Mouse (Mus musculus) neural tube, embryonic 14.5 days (tissue): ENCODE results near the gene Sdk1. TPM values are rescaled to one million over a fixed set of nuclear protein-coding genes. Genes with fewer than 3 reads are reported as not detected.

ENCODE experiments used
- ATAC-seq: fragments of 200-750 bp; cut with Nextera tagmentation; 2 replicates; pipeline ENCODE4 v1.8.0; 2017; ENCODE audit warnings: low read depth, mild to moderate bottlenecking, moderate TSS enrichment, moderate library complexity
- H3K27ac ChIP-seq: fragments of 300-500 bp; sonication (generic); 2 replicates; pipeline ENCODE4 v1.5.1; 2014; ENCODE audit warnings: low read depth, mild to moderate bottlenecking, control low read depth, low read length, moderate library complexity, mixed read lengths
- H3K27me3 ChIP-seq: fragments of 300-500 bp; sonication (generic); 2 replicates; pipeline ENCODE4 v1.6.1; 2014; ENCODE audit warnings: low read length; ENCODE audit not compliant: control insufficient read depth, insufficient read depth
- H3K36me3 ChIP-seq: fragments of 300-500 bp; sonication (generic); 2 replicates; pipeline ENCODE4 v1.6.1; 2014; ENCODE audit warnings: low read length, mixed read lengths; ENCODE audit not compliant: control insufficient read depth, insufficient read depth
- H3K4me1 ChIP-seq: fragments of 300-500 bp; sonication (generic); 2 replicates; pipeline ENCODE4 v1.6.1; 2014; ENCODE audit warnings: low read length; ENCODE audit not compliant: control insufficient read depth, insufficient read depth
- H3K4me2 ChIP-seq: fragments of 300-500 bp; sonication (generic); 2 replicates; pipeline ENCODE4 v1.6.1; 2014; ENCODE audit warnings: mild to moderate bottlenecking, low read depth, low read length, control low read depth
- H3K4me3 ChIP-seq: fragments of 300-500 bp; sonication (generic); 2 replicates; pipeline ENCODE4 v1.5.1; 2014; ENCODE audit warnings: low read depth, low read length, control low read depth, mixed read lengths
- H3K9ac ChIP-seq: fragments of 300-500 bp; sonication (generic); replicated peaks from 2 replicates; pipeline ENCODE4 v1.6.1; 2014; ENCODE audit warnings: low read depth, mild to moderate bottlenecking, control low read depth, low read length, mixed read lengths
- H3K9me3 ChIP-seq: fragments of 300-500 bp; sonication (generic); 2 replicates; pipeline ENCODE4 v1.6.1; 2016; ENCODE audit warnings: low read length; ENCODE audit not compliant: control insufficient read depth
- WGBS: fragments of 180-500 bp; shearing (Covaris S2); extraction: QIAGEN DNeasy Blood & Tissue Kit; methylation state at CpG from one replicate; pipeline ENCODE4 v1.1.7; 2014; 5-methylcytosine and 5-hydroxymethylcytosine counted together
- polyA plus RNA-seq: library from polyadenylated mRNA; unstranded; fragments of >200 nt; fragmentation: Nextera tagmentation; extraction: Ambion mirVana; gene quantifications from 2 replicates; pipeline ENCODE4 v1.2.1, GENCODE M21; 2014

Sdk1 gene
- polyA plus RNA-seq, 1 experiment from 2014 or later = 3.1 TPM

DNA sequence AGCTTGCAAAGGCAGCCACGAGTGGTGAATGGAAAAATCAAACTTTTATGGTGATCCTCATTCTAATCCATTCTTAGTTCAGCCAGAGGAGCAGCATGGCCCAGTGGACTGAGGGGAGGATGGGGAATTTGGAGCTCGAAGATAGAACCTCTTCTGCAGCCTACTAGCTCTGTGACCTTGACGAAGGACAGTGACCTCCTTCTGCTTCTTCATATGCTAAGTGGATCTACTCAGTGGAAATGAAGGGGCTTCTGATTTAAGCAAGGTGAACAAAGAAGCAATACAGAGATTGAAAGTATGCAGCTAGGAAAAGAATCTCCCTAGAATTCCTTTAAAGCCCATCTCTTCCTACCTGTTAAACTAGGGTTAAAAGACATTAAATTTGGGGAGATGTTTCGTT, 152.6 kb downstream of the Sdk1 start:
- Histone ChIP-seq H3K9me3 (no peaks in the 10 kb centered on the region), H3K9ac (no peak overlapping the region), H3K4me1 (no peaks in the 10 kb centered on the region), H3K27me3 (no peaks in the 10 kb centered on the region), H3K27ac (no peak overlapping the region), H3K36me3 (no peaks in the 10 kb centered on the region), H3K4me3 (no peak overlapping the region), H3K4me2 (no peak overlapping the region)
- ATAC-seq = no peak
- WGBS = 87% methylated on average over 4 of the region's 4 CpGs

DNA sequence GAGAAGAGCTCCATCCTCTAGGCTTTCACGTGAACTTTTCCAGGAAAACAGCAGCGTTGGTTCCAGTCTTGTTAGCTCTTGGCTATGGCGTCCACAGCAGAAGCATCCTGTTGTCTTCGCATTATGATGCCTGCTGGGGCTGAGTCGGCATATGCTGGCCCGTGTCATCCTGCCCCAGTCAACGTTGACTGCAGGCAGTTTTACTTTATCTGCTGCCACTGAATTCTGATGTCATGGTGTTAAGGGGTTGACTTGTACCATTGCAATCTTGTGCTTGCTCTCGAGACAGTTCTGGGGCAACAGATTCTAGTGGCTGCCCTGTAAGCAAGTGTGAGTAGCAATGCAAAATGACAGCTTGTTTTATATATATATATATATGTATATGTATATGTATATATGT, 153.3 kb downstream of the Sdk1 start:
- no peak for ATAC-seq
- no peak overlapping the region for H3K9ac ChIP-seq
- no peaks in the 10 kb centered on the region for H3K36me3 ChIP-seq
- H3K27ac ChIP-seq = no peak overlapping the region
- H3K4me2 ChIP-seq = no peak overlapping the region
- no peaks in the 10 kb centered on the region for H3K4me1 ChIP-seq
- 92% methylated on average over 8 of the region's 8 CpGs for WGBS
- H3K9me3 ChIP-seq = no peaks in the 10 kb centered on the region
- no peak overlapping the region for H3K4me3 ChIP-seq
- H3K27me3 ChIP-seq = no peaks in the 10 kb centered on the region

DNA sequence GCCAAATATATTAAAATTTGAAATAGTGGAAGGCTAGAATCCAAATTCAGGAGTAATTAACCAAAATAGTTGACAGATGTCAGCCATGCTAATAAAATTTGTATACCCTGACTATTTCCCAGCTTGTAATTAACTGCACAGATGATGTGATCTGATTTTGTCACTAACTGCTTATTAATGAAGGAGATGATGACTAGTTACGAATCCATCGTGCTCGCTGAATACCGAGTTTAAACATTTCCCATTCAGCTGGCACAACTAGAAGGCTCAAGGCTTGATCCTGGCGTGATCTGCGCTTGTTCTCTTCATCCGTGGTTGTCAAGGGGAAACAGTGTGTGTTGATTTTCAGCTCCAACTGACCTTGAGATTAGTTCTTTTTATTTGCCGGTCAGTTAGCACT, 162.5 kb downstream of the Sdk1 start:
- ATAC-seq = no peak

DNA sequence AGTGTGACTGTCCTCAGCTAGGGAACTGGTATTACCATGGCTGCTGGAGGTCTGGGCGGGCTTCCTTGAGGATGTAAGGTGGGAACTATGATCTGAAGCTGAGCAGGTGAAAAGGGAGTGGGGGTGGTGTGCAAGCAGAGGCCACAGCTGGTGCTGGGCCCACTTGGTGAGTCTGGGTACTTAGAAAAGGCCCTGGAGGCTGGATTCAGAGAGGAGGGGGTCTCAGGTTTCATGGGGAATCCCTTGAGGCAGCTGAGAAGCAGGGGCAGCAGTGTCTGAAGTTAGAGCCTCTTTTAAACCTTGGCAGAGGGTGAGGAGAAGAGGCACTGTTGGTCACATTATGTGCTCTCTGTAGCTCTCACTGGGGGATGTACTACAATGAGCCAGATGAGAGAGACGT, 163.4 kb downstream of the Sdk1 start:
- 39% methylated on average over 2 of the region's 2 CpGs for WGBS
- H3K36me3 ChIP-seq = no peaks in the 10 kb centered on the region
- no peak overlapping the region for H3K4me3 ChIP-seq
- H3K4me1 ChIP-seq = no peaks in the 10 kb centered on the region
- H3K4me2 ChIP-seq = no peak overlapping the region
- no peaks in the 10 kb centered on the region for H3K9me3 ChIP-seq
- no peak for ATAC-seq
- no peak overlapping the region for H3K9ac ChIP-seq
- no peak overlapping the region for H3K27ac ChIP-seq
- no peaks in the 10 kb centered on the region for H3K27me3 ChIP-seq

More for the DNA sequence above, 162.5 kb downstream of the Sdk1 start:
- Histone ChIP-seq H3K4me1 (no peaks in the 10 kb centered on the region), H3K9ac (no peak overlapping the region), H3K36me3 (no peaks in the 10 kb centered on the region), H3K27me3 (no peaks in the 10 kb centered on the region), H3K27ac (no peak overlapping the region), H3K4me3 (no peak overlapping the region), H3K9me3 (no peaks in the 10 kb centered on the region), H3K4me2 (no peak overlapping the region)
- WGBS = 63% methylated on average over 8 of the region's 8 CpGs

DNA sequence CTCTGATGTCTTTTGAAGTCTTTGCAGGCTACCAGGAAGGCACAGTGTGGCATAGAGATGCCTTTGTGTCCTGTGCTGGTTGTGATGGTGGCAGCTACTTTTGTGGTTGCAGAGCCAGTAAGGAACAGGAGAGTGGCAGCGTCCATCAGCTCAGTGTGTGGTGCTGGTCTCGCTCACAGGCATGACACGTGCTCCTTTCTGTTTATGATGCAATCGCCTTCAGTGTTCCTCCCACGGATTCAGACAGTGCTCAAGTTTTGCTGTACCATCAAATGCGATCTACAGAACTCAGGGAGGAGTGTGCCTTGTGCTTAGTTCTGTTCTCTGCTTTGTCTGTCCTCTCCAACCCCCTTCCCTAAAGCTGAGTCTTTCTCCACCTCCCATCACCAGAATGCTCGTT, 165.6 kb downstream of the Sdk1 start:
- no peaks in the 10 kb centered on the region for H3K27me3 ChIP-seq
- no peak overlapping the region for H3K9ac ChIP-seq
- H3K4me2 ChIP-seq = no peak overlapping the region
- H3K4me3 ChIP-seq = no peak overlapping the region
- H3K9me3 ChIP-seq = no peaks in the 10 kb centered on the region
- ATAC-seq = no peak
- no peaks in the 10 kb centered on the region for H3K4me1 ChIP-seq
- WGBS = 74% methylated on average over 7 of the region's 7 CpGs
- no peak overlapping the region for H3K27ac ChIP-seq
- H3K36me3 ChIP-seq = no peaks in the 10 kb centered on the region

DNA sequence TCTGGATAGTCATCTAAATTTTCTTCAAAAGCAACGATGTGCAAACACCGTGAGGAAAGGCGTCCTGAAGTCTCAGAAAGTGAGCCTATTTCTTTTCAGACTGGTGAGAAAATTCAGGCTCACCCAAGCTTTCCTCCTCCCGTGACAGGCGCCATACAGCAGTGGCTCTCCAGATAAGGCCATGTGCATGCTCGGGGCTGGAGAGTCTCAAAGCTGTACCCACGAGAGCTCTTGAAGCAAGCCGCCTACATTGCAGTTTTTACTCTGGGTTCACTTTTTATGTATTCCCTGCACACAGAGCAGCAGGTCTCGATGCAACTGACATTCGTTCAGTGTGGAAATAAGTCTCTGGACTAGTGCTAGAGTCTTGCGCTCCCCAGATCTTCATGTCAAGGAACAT, 171.7 kb downstream of the Sdk1 start:
- Histone ChIP-seq H3K36me3 (no peaks in the 10 kb centered on the region), H3K9me3 (no peaks in the 10 kb centered on the region), H3K4me1 (no peaks in the 10 kb centered on the region), H3K27me3 (no peaks in the 10 kb centered on the region), H3K9ac (no peak overlapping the region), H3K4me2 (no peak overlapping the region), H3K4me3 (no peak overlapping the region), H3K27ac (no peak overlapping the region)
- no peak for ATAC-seq
- 66% methylated on average over 11 of the region's 11 CpGs for WGBS

DNA sequence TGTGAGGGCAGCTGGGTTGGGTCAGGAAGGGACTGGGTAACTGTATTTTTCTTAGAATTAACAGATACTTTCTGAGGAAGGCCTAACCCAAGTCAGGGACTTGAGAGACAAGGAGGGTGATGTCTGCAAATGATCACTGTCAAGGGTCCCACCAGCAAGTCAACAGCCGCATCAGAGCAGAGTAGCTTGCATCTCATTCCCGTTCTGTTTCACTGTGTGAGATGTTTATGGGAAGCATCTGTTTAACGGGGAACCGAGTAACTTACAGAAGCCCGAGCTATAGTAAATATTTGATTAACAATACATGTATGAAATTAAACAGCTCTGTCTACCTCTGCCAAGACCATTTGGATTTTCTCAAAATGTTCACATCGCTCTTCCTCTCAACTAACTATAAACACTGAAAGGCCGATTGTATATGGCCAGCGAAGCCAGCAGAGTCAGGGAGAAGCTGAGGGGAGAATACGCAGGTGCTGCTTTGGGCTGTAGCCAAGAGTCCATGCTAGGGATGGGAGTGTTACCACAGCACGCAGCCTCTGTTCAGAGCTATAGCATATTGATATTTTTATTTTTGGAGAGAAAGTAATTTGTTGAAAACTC, 174.5 kb downstream of the Sdk1 start:
- Histone ChIP-seq H3K27me3 (no peaks in the 10 kb centered on the region), H3K4me1 (no peaks in the 10 kb centered on the region), H3K9me3 (no peaks in the 10 kb centered on the region), H3K27ac (no peak overlapping the region), H3K4me3 (no peak overlapping the region), H3K9ac (no peak overlapping the region), H3K36me3 (no peaks in the 10 kb centered on the region), H3K4me2 (no peak overlapping the region)
- whole genome bisulfite sequencing = 73% methylated on average over 10 of the region's 10 CpGs
- ATAC-seq = no peak

DNA sequence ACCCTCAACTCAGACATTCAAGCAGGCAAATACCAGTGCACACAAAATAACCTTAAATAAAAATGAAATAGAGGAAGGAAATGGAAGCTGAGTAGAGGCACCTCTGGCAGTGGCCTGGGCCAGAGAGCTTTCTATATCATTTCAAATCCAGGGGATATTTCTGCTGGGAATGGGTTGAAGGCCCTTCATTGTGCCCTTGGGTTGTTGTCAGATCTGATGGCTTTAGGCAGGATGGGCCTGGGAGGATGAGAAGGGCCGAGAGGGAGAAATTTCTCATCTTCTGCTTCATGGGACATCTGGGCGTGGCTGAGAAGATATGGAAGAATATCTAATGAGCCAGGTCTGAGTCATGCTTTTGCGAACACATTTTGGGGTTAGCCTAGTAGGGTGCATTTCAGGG, 186.8 kb downstream of the Sdk1 start:
- Histone ChIP-seq H3K9ac (no peak overlapping the region), H3K27ac (no peak overlapping the region), H3K27me3 (no peaks in the 10 kb centered on the region), H3K4me2 (no peak overlapping the region), H3K4me1 (no peaks in the 10 kb centered on the region), H3K4me3 (no peak overlapping the region), H3K9me3 (no peaks in the 10 kb centered on the region), H3K36me3 (no peaks in the 10 kb centered on the region)
- no peak for ATAC-seq
- 75% methylated on average over 3 of the region's 3 CpGs for WGBS

DNA sequence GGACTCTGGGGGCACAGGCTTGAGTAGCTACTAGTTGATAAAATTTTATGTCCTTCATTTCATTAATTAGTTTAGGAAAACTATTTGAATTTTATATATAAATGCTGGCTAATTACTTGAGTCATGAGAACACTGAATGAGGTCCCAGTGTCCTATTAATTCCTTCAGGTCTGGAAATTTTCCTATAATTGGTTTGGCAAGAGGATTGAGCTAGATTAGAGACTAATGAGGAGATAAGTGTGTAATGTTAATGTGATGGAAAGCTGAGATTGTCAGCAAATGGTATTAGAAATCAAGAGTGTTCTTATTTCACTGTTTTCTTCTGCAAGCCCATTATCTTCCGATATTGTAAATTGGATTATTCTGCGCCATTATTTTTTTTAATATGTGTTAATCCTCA, 192.0 kb downstream of the Sdk1 start:
- H3K27me3 ChIP-seq = no peaks in the 10 kb centered on the region
- H3K4me3 ChIP-seq = no peak overlapping the region
- no peak overlapping the region for H3K4me2 ChIP-seq
- no peak for ATAC-seq
- no peaks in the 10 kb centered on the region for H3K4me1 ChIP-seq
- WGBS = 82% methylated on average over 2 of the region's 2 CpGs
- H3K27ac ChIP-seq = no peak overlapping the region
- no peak overlapping the region for H3K9ac ChIP-seq
- H3K36me3 ChIP-seq = no peaks in the 10 kb centered on the region
- H3K9me3 ChIP-seq = no peaks in the 10 kb centered on the region
